Mouse (Mus musculus) lung, embryonic 14.5 days (tissue): ENCODE data around the gene Fam241b. TPM values are rescaled to one million over a fixed set of nuclear protein-coding genes. Genes with fewer than 3 reads are reported as not detected.
A peak's percentile ranks its signal among the peaks of the same experiment; 100 is the strongest.

Experiments
- ATAC-seq: fragments of 200-750 bp; cut with Nextera tagmentation; 2 replicates; pipeline ENCODE4 v1.8.0; 2017; ENCODE audit warnings: mild to moderate bottlenecking, moderate TSS enrichment, moderate library complexity; ENCODE audit not compliant: insufficient read depth
- DNase-seq: peaks from one replicate; pipeline ENCODE4 v3.0.0-alpha.2; 2015
- H3K27ac ChIP-seq: fragments of 300-500 bp; sonication (generic); 2 replicates; pipeline ENCODE4 v1.5.1; 2014; ENCODE audit warnings: low read depth, mild to moderate bottlenecking, moderate library complexity
- H3K27me3 ChIP-seq: fragments of 300-500 bp; sonication (generic); 2 replicates; pipeline ENCODE4 v1.6.1; 2014; ENCODE audit warnings: low read length, control low read depth; ENCODE audit not compliant: insufficient read depth
- H3K36me3 ChIP-seq: fragments of 300-500 bp; sonication (generic); 2 replicates; pipeline ENCODE4 v1.6.1; 2014; ENCODE audit warnings: control low read depth; ENCODE audit not compliant: insufficient read depth
- H3K4me1 ChIP-seq: fragments of 300-500 bp; sonication (generic); 2 replicates; pipeline ENCODE4 v1.6.1; 2014; ENCODE audit warnings: antibody characterized with exemption, control low read depth; ENCODE audit not compliant: insufficient read depth
- H3K4me2 ChIP-seq: fragments of 300-500 bp; sonication (generic); 2 replicates; pipeline ENCODE4 v1.6.1; 2014; ENCODE audit warnings: mild to moderate bottlenecking
- H3K4me3 ChIP-seq: fragments of 300-500 bp; sonication (generic); 2 replicates; pipeline ENCODE4 v1.5.1; 2014; ENCODE audit warnings: low read depth, low read length
- H3K9ac ChIP-seq: fragments of 300-500 bp; sonication (generic); 2 replicates; pipeline ENCODE4 v1.6.1; 2014
- H3K9me3 ChIP-seq: fragments of 300-500 bp; sonication (generic); 2 replicates; pipeline ENCODE4 v1.6.1; 2016; ENCODE audit warnings: low read depth, low read length, control low read depth
- CTCF ChIP-seq: IDR thresholded peaks from 2 replicates; pipeline ENCODE4 v1.5.1; 2016; ENCODE audit warnings: antibody characterized with exemption, low read depth
- WGBS: fragments of 180-500 bp; shearing (Covaris S2); extraction: QIAGEN DNeasy Blood & Tissue Kit; methylation state at CpG from one replicate; pipeline ENCODE4 v1.1.7; 2014; 5-methylcytosine and 5-hydroxymethylcytosine counted together
- polyA plus RNA-seq: library from polyadenylated mRNA; unstranded; fragments of >200 nt; fragmentation: Nextera tagmentation; extraction: Ambion mirVana; gene quantifications from 2 replicates; pipeline ENCODE4 v1.2.1, GENCODE M21; 2014

Gene Fam241b
- polyA plus RNA-seq, 1 experiment from 2014 or later, result 2.4 TPM

DNA sequence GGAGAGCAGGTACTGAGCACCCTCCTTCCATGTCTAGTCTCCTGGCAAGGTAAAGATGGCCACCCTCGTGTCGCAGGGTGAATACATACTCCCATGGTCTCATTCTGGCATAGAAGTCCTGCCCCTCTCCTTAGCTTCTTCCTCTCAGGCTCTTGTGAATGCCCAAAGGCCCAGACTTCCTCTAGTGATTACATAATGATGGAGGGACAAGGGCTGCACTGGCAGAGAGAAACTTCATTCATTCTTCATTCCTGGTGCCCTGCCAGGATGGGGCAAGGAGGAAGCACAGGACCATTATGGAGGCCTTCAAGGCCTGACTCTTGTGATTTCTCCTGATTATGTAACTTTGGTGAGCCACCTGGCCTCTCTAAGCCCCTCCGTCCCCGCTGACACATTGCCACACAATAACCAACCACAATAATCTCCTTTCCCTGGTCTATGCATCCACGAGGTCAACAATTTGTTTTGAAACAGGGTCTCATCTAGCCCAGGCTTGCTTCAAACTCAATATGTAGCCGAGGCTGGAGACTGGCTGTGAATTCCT lies 38.8 kb upstream of the Fam241b start:
- TF ChIP-seq CTCF, result no peak
- DNase-seq, result no peak
- Histone ChIP-seq H3K9ac (no peak overlapping the region), H3K4me1 (no peaks in the 10 kb centered on the region), H3K4me3 (no peak overlapping the region), H3K27ac (no peak overlapping the region), H3K36me3 (no peaks in the 10 kb centered on the region), H3K27me3 (no peaks in the 10 kb centered on the region), H3K9me3 (no peaks in the 10 kb centered on the region), H3K4me2 (no peak overlapping the region)
- 65% methylated on average over 6 of the region's 6 CpGs for WGBS
- 0 out of 2 replicates have a peak, but pooled peaks have one; percentile 10 for ATAC-seq

DNA sequence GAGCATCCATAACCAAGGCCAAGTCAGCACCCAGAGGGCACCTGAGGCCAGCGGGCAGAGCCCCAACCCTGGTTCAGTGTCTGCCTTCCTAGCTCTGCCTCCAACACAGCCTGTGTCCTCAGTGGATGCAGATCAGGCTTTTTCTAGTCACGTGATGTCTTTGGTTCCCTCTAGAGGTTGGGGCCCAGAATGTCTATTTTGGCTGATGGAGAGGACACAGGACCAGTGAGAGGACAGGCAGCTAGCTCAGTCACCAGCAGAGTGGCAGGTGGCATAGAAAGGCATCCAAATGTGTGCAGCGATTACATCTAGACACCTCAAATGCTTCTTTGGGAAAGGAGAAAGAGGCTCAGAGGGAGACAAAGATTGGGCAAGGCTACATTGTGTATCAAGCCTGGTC lies 38.0 kb upstream of the Fam241b start:
- Histone ChIP-seq H3K9me3 (no peaks in the 10 kb centered on the region), H3K4me3 (no peak overlapping the region), H3K27me3 (no peaks in the 10 kb centered on the region), H3K27ac (no peak overlapping the region), H3K9ac (no peak overlapping the region), H3K36me3 (no peaks in the 10 kb centered on the region), H3K4me1 (no peaks in the 10 kb centered on the region), H3K4me2 (no peak overlapping the region)
- WGBS, result 54% methylated on average over 3 of the region's 3 CpGs
- TF ChIP-seq CTCF, result no peak; the same call in 1 of the 2 replicates
- ATAC-seq (0 out of 2 replicates have a peak, but pooled peaks have one; percentile 30), DNase-seq (no peak)

DNA sequence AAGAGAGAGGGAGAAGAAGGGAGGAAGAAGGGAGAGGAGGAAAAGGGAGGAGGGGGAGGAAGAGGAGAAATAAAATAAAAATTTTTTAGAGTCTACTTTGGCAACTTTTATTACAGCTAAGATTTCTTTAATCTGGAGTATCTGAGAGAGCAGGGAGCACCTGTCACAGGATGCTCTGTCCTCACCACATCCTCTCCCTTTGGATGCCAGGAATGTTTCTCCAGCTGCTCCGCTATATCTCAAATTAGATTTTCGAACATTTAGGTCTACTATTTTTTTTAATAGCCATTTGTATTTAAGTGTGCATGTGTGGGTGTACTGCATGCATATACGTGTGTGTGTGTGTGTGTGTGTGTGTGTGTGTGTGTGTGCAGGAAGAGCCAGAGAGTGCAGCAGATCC lies 36.2 kb upstream of the Fam241b start:
- DNase-seq, result no peak
- WGBS, result 81% methylated on average over 3 of the region's 3 CpGs
- H3K9ac ChIP-seq, result no peak overlapping the region
- no peak overlapping the region for H3K4me3 ChIP-seq
- H3K9me3 ChIP-seq, result no peaks in the 10 kb centered on the region
- TF ChIP-seq CTCF, result no peak
- no peak for ATAC-seq
- H3K4me1 ChIP-seq, result no peaks in the 10 kb centered on the region
- H3K4me2 ChIP-seq, result no peak overlapping the region
- no peak overlapping the region for H3K27ac ChIP-seq
- no peaks in the 10 kb centered on the region for H3K27me3 ChIP-seq
- no peaks in the 10 kb centered on the region for H3K36me3 ChIP-seq

DNA sequence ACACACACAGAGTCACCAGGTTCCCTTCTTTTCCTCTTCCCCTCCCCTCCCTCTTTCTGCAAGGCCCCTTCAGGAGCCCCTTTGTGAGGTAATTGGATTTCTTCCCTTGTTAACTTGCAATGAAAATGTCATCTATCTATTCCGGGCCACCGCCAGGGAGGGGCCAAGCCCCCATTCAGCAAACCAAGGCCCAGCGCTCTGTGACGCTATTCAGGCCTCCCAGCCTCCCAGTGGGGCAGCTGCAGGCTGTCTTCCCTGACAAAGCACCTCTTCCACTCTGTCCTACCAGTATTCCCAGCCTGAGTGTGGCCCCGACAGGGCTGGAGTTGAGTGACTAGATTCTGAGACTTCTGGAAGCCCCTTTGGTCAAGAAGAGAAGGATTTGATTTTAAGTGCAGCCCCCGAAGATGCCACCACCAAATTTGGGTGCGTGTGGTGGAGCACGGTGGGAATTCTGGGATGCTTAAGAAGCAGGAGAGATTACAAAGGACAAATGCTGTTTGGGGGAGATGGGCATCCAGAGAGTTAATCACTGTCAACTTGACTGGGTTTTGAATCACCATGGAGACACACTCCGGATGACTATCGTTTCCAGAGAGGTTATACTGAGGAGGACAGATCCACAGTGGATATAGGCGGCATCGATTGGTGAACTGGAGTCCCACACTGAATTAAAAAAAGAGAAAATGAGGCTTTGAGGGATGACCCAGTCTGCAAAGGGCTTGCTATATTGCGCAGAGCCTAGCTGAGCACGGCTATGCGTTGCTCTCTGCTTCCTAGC lies 31.0 kb upstream of the Fam241b start:
- Histone ChIP-seq H3K36me3 (no peaks in the 10 kb centered on the region), H3K4me3 (no peak overlapping the region), H3K9me3 (no peaks in the 10 kb centered on the region), H3K9ac (no peak overlapping the region), H3K27ac (no peak overlapping the region), H3K4me1 (no peaks in the 10 kb centered on the region), H3K4me2 (no peak overlapping the region), H3K27me3 (no peaks in the 10 kb centered on the region)
- WGBS, result 51% methylated on average over 15 of the region's 15 CpGs
- ATAC-seq (no peak), DNase-seq (no peak)
- no peak for TF ChIP-seq CTCF

DNA sequence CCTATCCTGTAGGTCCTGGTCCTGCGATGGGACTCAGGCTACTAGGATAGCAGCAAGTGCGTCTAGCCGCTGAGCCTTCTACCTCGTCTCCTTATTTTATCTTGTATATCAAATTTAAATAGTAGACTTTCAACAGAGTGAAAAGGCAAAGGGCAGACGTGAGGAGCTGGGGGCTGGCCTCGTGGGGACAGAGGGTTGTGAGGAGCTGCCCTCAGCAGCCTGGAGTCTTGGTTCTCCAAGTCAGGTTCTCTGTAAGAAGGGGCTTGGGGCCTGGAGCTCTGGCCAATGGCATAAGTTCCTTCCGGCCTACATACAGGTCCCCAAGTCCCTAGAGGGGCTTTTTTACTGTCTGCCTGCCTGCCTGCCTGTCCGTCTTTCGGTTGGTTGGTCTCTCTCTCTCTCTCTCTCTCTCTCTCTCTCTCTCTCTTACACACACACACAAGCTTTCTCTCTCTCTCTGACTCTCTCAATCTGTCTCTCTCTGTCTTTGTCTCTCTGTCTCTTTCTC lies 30.3 kb upstream of the Fam241b start:
- Histone ChIP-seq H3K4me1 (no peaks in the 10 kb centered on the region), H3K9me3 (no peaks in the 10 kb centered on the region), H3K27me3 (no peaks in the 10 kb centered on the region), H3K4me3 (no peak overlapping the region), H3K4me2 (no peak overlapping the region), H3K36me3 (no peaks in the 10 kb centered on the region), H3K9ac (no peak overlapping the region), H3K27ac (no peak overlapping the region)
- no peak for DNase-seq
- 36% methylated on average over 9 of the region's 9 CpGs for WGBS
- ATAC-seq, result no peak
- TF ChIP-seq CTCF, result no peak

DNA sequence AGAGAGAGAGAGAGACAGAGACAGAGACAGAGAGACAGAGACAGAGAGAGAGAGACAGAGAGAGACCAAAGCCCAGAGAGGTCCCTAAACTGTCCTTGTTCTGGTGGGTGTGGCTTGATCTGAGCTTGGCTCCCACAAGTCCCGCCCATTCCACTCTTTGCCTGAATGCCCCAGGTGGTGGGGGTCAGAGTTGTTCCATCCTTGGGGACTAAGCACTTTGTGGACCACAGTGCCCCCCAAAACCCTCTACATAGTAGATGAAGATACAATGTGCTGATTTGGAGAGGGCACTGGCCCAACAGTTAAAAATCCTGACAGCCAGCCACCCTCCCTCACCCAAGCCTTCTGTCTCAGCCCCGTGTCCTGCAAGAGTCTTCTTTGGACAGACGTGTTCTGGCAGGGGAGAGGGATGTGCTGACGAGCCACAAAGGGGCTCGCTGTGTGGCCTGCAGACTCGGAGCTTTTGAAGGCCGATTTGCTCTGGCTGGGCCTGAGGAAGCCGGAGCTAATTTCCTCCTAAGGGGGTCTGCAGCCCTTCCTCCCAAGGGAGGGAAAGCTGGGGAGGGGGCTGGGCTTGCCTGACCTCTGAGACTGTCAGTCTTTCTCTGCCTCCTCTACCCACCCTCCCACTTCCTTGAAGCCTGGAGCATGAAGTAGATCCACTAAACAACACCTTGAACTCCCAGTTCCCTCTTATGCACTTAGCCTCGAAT lies 29.3 kb upstream of the Fam241b start:
- Histone ChIP-seq H3K27me3 (no peaks in the 10 kb centered on the region), H3K27ac (no peak overlapping the region), H3K4me3 (no peak overlapping the region), H3K4me2 (no peak overlapping the region), H3K9ac (no peak overlapping the region), H3K4me1 (no peaks in the 10 kb centered on the region), H3K36me3 (no peaks in the 10 kb centered on the region), H3K9me3 (no peaks in the 10 kb centered on the region)
- ATAC-seq (no peak), DNase-seq (peak; percentile 14)
- TF ChIP-seq CTCF, result no peak
- WGBS, result 5% methylated on average over 9 of the region's 9 CpGs

DNA sequence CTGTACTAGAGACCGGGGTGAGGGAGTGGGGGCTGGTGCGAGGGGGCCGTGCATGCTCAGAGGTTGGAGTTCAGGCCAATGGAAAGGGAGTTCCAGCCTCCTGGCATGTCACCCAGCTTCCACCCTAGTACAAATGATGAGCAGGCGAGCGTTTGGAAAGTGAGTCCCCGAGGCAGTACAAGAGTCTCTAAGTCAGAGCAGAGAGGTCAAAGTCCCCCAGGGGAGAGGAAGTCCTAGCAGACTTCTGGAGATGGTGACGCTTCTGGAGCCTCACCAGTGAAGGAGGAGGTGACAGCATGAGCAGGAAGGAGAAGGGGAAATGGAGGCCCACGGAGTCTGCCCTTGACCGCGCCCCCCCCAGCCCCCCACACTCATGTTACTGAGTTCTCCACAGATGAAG lies 18.7 kb upstream of the Fam241b start:
- Histone ChIP-seq H3K4me1 (no peaks in the 10 kb centered on the region), H3K9ac (no peak overlapping the region), H3K4me2 (no peak overlapping the region), H3K4me3 (no peak overlapping the region), H3K27me3 (no peaks in the 10 kb centered on the region), H3K27ac (no peak overlapping the region), H3K36me3 (no peaks in the 10 kb centered on the region), H3K9me3 (no peaks in the 10 kb centered on the region)
- ATAC-seq, result no peak
- no peak for DNase-seq
- WGBS, result 45% methylated on average over 10 of the region's 10 CpGs
- TF ChIP-seq CTCF, result no peak
